ENCODE assay signal across 8 mouse cellular contexts in the genomic region with DNA sequence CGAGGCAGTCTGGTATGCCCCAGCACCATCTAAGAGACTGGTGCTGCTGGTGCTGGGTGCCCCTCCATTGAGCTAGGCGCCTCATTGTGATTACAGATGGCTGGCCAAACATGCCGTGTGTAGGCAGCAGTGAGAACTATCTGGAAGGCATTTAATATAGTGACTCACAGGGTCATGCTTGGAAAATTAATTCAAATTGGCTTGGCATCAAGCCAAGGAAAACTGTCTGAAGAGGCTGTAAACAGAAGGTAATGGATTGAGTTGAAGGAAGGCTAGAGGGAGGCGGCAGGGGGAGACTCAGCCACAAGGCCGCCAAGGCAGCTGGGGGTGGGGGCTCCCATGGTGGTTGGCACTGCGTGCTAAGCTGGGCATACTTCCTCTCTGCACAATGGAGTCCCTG. TPM values are rescaled to one million over a fixed set of nuclear protein-coding genes. Genes with fewer than 3 reads are reported as not detected.
A peak's percentile ranks its signal among the peaks of the same experiment; 100 is the strongest.
DNase-seq lines count a peak whose midpoint lies in the region; ATAC-seq lines count a peak whose summit lies in the region.

No protein-coding gene starts in this region.

- no peak overlapping the region for H3K4me3 ChIP-seq in hindbrain, embryonic 11.5 days (ENCODE audit: low read depth, low read length)
- no peak overlapping the region for H3K4me3 ChIP-seq in hindbrain, embryonic 10.5 days
- H3K4me3 ChIP-seq in midbrain, embryonic 16.5 days (ENCODE audit: low read depth, low read length): no peak overlapping the region
- H3K4me3 ChIP-seq in heart, embryonic 10.5 days: no peak overlapping the region

- peak; percentile 72; the same call in 1 of the 2 replicates for ATAC-seq in hindbrain, embryonic 11.5 days (ENCODE audit: low FRiP score)
- ATAC-seq in midbrain, embryonic 16.5 days: peak; percentile 86
- ATAC-seq in frontal cortex, adult (ENCODE audit: low TSS enrichment): no peak
- no peak for ATAC-seq in megakaryocyte-erythroid progenitor cell, adult 5-6 weeks (replicated peaks; ENCODE audit: low FRiP score, low TSS enrichment, poor library complexity, severe bottlenecking)

- no peaks in the 10 kb centered on the region for H3K4me1 ChIP-seq in hindbrain, embryonic 11.5 days (replicated peaks; ENCODE audit: control insufficient read depth, insufficient read depth, low read length)
- H3K4me1 ChIP-seq in hindbrain, embryonic 10.5 days (replicated peaks): 0 out of 2 replicates have a peak, but pooled peaks cover 7% of the 10 kb centered on the region
- H3K4me1 ChIP-seq in midbrain, embryonic 16.5 days (ENCODE audit: control insufficient read depth, insufficient read depth, low read length): no peaks in the 10 kb centered on the region; the same call in 1 of the 2 replicates
- H3K4me1 ChIP-seq in heart, embryonic 10.5 days: no peaks in the 10 kb centered on the region

- 57% methylated on average over 6 of the region's 6 CpGs for WGBS in hindbrain, embryonic 11.5 days
- WGBS in hindbrain, embryonic 10.5 days: 80% methylated on average over 6 of the region's 6 CpGs
- 37% methylated on average over 6 of the region's 6 CpGs for WGBS in midbrain, embryonic 16.5 days
- 73% methylated on average over 6 of the region's 6 CpGs for WGBS in heart, embryonic 10.5 days

- H3K9me3 ChIP-seq in hindbrain, embryonic 11.5 days (ENCODE audit: control insufficient read depth, low read length): no peaks in the 10 kb centered on the region
- H3K9me3 ChIP-seq in hindbrain, embryonic 10.5 days: no peaks in the 10 kb centered on the region
- no peaks in the 10 kb centered on the region for H3K9me3 ChIP-seq in midbrain, embryonic 16.5 days (replicated peaks; ENCODE audit: control insufficient read depth, low read length, poor library complexity, severe bottlenecking)
- no peaks in the 10 kb centered on the region for H3K9me3 ChIP-seq in heart, embryonic 10.5 days

- H3K9ac ChIP-seq in hindbrain, embryonic 11.5 days (ENCODE audit: low read depth, low read length): no peak overlapping the region
- no peak overlapping the region for H3K9ac ChIP-seq in midbrain, embryonic 16.5 days (ENCODE audit: low read depth, low read length)

- H3K27ac ChIP-seq in hindbrain, embryonic 11.5 days (ENCODE audit: low read depth, low read length): no peak overlapping the region
- H3K27ac ChIP-seq in hindbrain, embryonic 10.5 days: no peak overlapping the region
- peak overlapping the region; percentile 46; the same call in 1 of the 2 replicates for H3K27ac ChIP-seq in midbrain, embryonic 16.5 days (ENCODE audit: low read length)
- H3K27ac ChIP-seq in heart, embryonic 10.5 days: no peak overlapping the region

- no peaks in the 10 kb centered on the region for H3K36me3 ChIP-seq in hindbrain, embryonic 11.5 days (ENCODE audit: control insufficient read depth, insufficient read depth, low read length)
- H3K36me3 ChIP-seq in hindbrain, embryonic 10.5 days: no peaks in the 10 kb centered on the region
- H3K36me3 ChIP-seq in midbrain, embryonic 16.5 days (ENCODE audit: control insufficient read depth, insufficient read depth, low read length): no peaks in the 10 kb centered on the region
- H3K36me3 ChIP-seq in heart, embryonic 10.5 days: no peaks in the 10 kb centered on the region

- DNase-seq in hindbrain, embryonic 11.5 days (ENCODE audit: low spot score): peak; percentile 3
- DNase-seq in hindbrain, embryonic 10.5 days (ENCODE audit: low spot score): no peak
- peak; percentile 41 for DNase-seq in adrenal gland, postnatal 10 days
- peak; percentile 14 for DNase-seq in kidney, adult 11 months
- DNase-seq in heart, embryonic 10.5 days (ENCODE audit: low spot score): no peak

- H3K27me3 ChIP-seq in hindbrain, embryonic 11.5 days (ENCODE audit: control insufficient read depth, insufficient read depth, low read length): no peaks in the 10 kb centered on the region
- H3K27me3 ChIP-seq in hindbrain, embryonic 10.5 days (ENCODE audit: insufficient read depth, poor library complexity, severe bottlenecking): no peaks in the 10 kb centered on the region
- H3K27me3 ChIP-seq in midbrain, embryonic 16.5 days (ENCODE audit: control insufficient read depth, insufficient read depth, low read depth, low read length): no peaks in the 10 kb centered on the region
- peaks cover 45% of the 10 kb centered on the region for H3K27me3 ChIP-seq in heart, embryonic 10.5 days (ENCODE audit: insufficient read depth, poor library complexity, severe bottlenecking)

- H3K4me2 ChIP-seq in hindbrain, embryonic 11.5 days (replicated peaks; ENCODE audit: low read depth, low read length): no peak overlapping the region
- H3K4me2 ChIP-seq in midbrain, embryonic 16.5 days (ENCODE audit: low read length): no peak overlapping the region

RNA-seq across cellular contexts. Expression of a gene that starts 27.1 kb away (rescaled TPM):
- polyA plus RNA-seq in hindbrain, embryonic 11.5 days (2014; fragmentation: Nextera tagmentation; extraction: Ambion mirVana): 571 and 643 TPM in 2 replicates
- 622 and 677 TPM in 2 replicates for polyA plus RNA-seq in hindbrain, embryonic 10.5 days (2016; fragmentation: Nextera tagmentation; extraction: Ambion mirVana)
- total RNA-seq in adrenal gland, postnatal 10 days (2021): 100 to 1,000 TPM; 121 to 151 TPM
- 517 and 566 TPM in 2 replicates for polyA plus RNA-seq in midbrain, embryonic 16.5 days (2015; fragmentation: Nextera tagmentation; extraction: Ambion mirVana)
- total RNA-seq in megakaryocyte-erythroid progenitor cell, adult 5-6 weeks (2014; fragmentation: Nextera tagmentation): 299 and 321 TPM in 2 replicates
- 584 TPM in 2 replicates for total RNA-seq in megakaryocyte-erythroid progenitor cell, adult 5-6 weeks (2017)
- polyA plus RNA-seq in heart, embryonic 10.5 days (2016; fragmentation: Nextera tagmentation; extraction: Ambion mirVana): 239 and 351 TPM in 2 replicates

RNA-seq across cellular contexts. Expression of a gene that starts 36.0 kb away (rescaled TPM):
- polyA plus RNA-seq in hindbrain, embryonic 11.5 days (2014; fragmentation: Nextera tagmentation; extraction: Ambion mirVana): 23.0 and 29.0 TPM in 2 replicates
- 25.7 and 27.5 TPM in 2 replicates for polyA plus RNA-seq in hindbrain, embryonic 10.5 days (2016; fragmentation: Nextera tagmentation; extraction: Ambion mirVana)
- total RNA-seq in adrenal gland, postnatal 10 days (2021): 10 to 100 TPM; 54.1 to 55.6 TPM
- 86.5 and 88.7 TPM in 2 replicates for polyA plus RNA-seq in midbrain, embryonic 16.5 days (2015; fragmentation: Nextera tagmentation; extraction: Ambion mirVana)
- 11.0 and 13.3 TPM in 2 replicates for total RNA-seq in megakaryocyte-erythroid progenitor cell, adult 5-6 weeks (2014; fragmentation: Nextera tagmentation)
- total RNA-seq in megakaryocyte-erythroid progenitor cell, adult 5-6 weeks (2017): 18.9 and 20.3 TPM in 2 replicates
- 23.9 and 28.8 TPM in 2 replicates for polyA plus RNA-seq in heart, embryonic 10.5 days (2016; fragmentation: Nextera tagmentation; extraction: Ambion mirVana)

Comparison
In these comparisons a context has a peak if more than half of its experiments do, and no peak if none do; other contexts are left out.
1. DNase-seq: peak in hindbrain, embryonic 11.5 days (single experiment), adrenal gland, postnatal 10 days (single experiment) and kidney, adult 11 months (single experiment); none in hindbrain, embryonic 10.5 days (single experiment) and heart, embryonic 10.5 days (single experiment).
2. ATAC-seq: peak in hindbrain, embryonic 11.5 days (single experiment) and midbrain, embryonic 16.5 days (single experiment); none in frontal cortex, adult (single experiment) and megakaryocyte-erythroid progenitor cell, adult 5-6 weeks (single experiment).